Comparison of ENCODE assay signal across 7 mouse cellular contexts in genomic region chr11:69098039-69098761, GRCm38 (mm10). TPM values are rescaled to one million over a fixed set of nuclear protein-coding genes. Genes with fewer than 3 reads are reported as not detected.
A peak's percentile ranks its signal among the peaks of the same experiment; 100 is the strongest.
DNase-seq lines count a peak whose midpoint lies in the region; ATAC-seq and TF ChIP-seq lines count a peak whose summit lies in the region.

No protein-coding gene starts in this region.

- peaks cover 29% of the 10 kb centered on the region for H3K36me3 ChIP-seq in lung, postnatal 0 days (ENCODE audit: insufficient read depth, low read length)
- peaks cover 28% of the 10 kb centered on the region for H3K36me3 ChIP-seq in embryonic facial prominence, embryonic 10.5 days (replicated peaks)
- H3K36me3 ChIP-seq in hindbrain, embryonic 12.5 days, result peaks cover 27% of the 10 kb centered on the region
- H3K36me3 ChIP-seq in midbrain, embryonic 13.5 days, result peaks cover 26% of the 10 kb centered on the region

- H3K4me2 ChIP-seq in lung, postnatal 0 days (replicated peaks; ENCODE audit: low read depth, low read length), result peak overlapping the region; percentile 76
- peak overlapping the region; percentile 93 for H3K4me2 ChIP-seq in hindbrain, embryonic 12.5 days (replicated peaks)
- peak overlapping the region; percentile 93 for H3K4me2 ChIP-seq in midbrain, embryonic 13.5 days (replicated peaks)

- ATAC-seq in lung, postnatal 0 days, result no peak
- no peak for ATAC-seq in hindbrain, embryonic 12.5 days (ENCODE audit: low FRiP score)
- ATAC-seq in midbrain, embryonic 13.5 days, result no peak

- peak overlapping the region; percentile 58 for H3K9ac ChIP-seq in lung, postnatal 0 days (replicated peaks; ENCODE audit: low read depth)
- 0 out of 2 replicates have a peak overlapping the region, but pooled peaks have one; percentile 76 for H3K9ac ChIP-seq in hindbrain, embryonic 12.5 days
- peak overlapping the region; percentile 73; the same call in 1 of the 2 replicates for H3K9ac ChIP-seq in midbrain, embryonic 13.5 days (replicated peaks)

- H3K9me3 ChIP-seq in lung, postnatal 0 days (ENCODE audit: low read length), result no peaks in the 10 kb centered on the region
- H3K9me3 ChIP-seq in embryonic facial prominence, embryonic 10.5 days, result no peaks in the 10 kb centered on the region
- H3K9me3 ChIP-seq in hindbrain, embryonic 12.5 days (replicated peaks), result no peaks in the 10 kb centered on the region
- no peaks in the 10 kb centered on the region for H3K9me3 ChIP-seq in midbrain, embryonic 13.5 days

- no peaks in the 10 kb centered on the region for H3K27me3 ChIP-seq in lung, postnatal 0 days (replicated peaks; ENCODE audit: insufficient read depth, low read length)
- no peaks in the 10 kb centered on the region for H3K27me3 ChIP-seq in embryonic facial prominence, embryonic 10.5 days (replicated peaks; ENCODE audit: low read depth, poor library complexity, severe bottlenecking)
- no peaks in the 10 kb centered on the region for H3K27me3 ChIP-seq in hindbrain, embryonic 12.5 days
- H3K27me3 ChIP-seq in midbrain, embryonic 13.5 days, result no peaks in the 10 kb centered on the region

- TF ChIP-seq EP300 in lung, postnatal 0 days (IDR thresholded peaks at IDR 0.05), result no peak

- 7% methylated on average over 8 of the region's 8 CpGs for WGBS in lung, postnatal 0 days
- 27% methylated on average over 8 of the region's 8 CpGs for WGBS in embryonic facial prominence, embryonic 10.5 days
- WGBS in hindbrain, embryonic 12.5 days, result 21% methylated on average over 8 of the region's 8 CpGs
- 21% methylated on average over 8 of the region's 8 CpGs for WGBS in midbrain, embryonic 13.5 days

- peaks cover 16% of the 10 kb centered on the region for H3K4me1 ChIP-seq in lung, postnatal 0 days (ENCODE audit: insufficient read depth, low read depth, low read length)
- H3K4me1 ChIP-seq in embryonic facial prominence, embryonic 10.5 days, result peaks cover 68% of the 10 kb centered on the region
- peaks cover 58% of the 10 kb centered on the region for H3K4me1 ChIP-seq in hindbrain, embryonic 12.5 days
- peaks cover 66% of the 10 kb centered on the region for H3K4me1 ChIP-seq in midbrain, embryonic 13.5 days (replicated peaks)

- peak overlapping the region; percentile 100 for H3K27ac ChIP-seq in lung, postnatal 0 days (ENCODE audit: low read length)
- H3K27ac ChIP-seq in embryonic facial prominence, embryonic 10.5 days (replicated peaks), result peak overlapping the region; percentile 80
- peak overlapping the region; percentile 82 for H3K27ac ChIP-seq in hindbrain, embryonic 12.5 days
- peak overlapping the region; percentile 81 for H3K27ac ChIP-seq in midbrain, embryonic 13.5 days

- no peak for TF ChIP-seq CTCF in lung, postnatal 0 days (IDR thresholded peaks at IDR 0.05)

- no peak for DNase-seq in lung, postnatal 0 days (ENCODE audit: low spot score)
- no peak for DNase-seq in lung, postnatal 14 days
- DNase-seq in embryonic facial prominence, embryonic 10.5 days (ENCODE audit: low spot score), result no peak
- no peak for DNase-seq in embryo, embryonic 9.5 days (ENCODE audit: extremely low spot score)
- no peak for DNase-seq in adrenal gland, postnatal 10 days

- peak overlapping the region; percentile 97 for H3K4me3 ChIP-seq in lung, postnatal 0 days (ENCODE audit: low read depth, low read length)
- peak overlapping the region; percentile 72 for H3K4me3 ChIP-seq in embryonic facial prominence, embryonic 10.5 days
- peak overlapping the region; percentile 51 for H3K4me3 ChIP-seq in hindbrain, embryonic 12.5 days
- peak overlapping the region; percentile 52 for H3K4me3 ChIP-seq in midbrain, embryonic 13.5 days (replicated peaks)

RNA-seq across cellular contexts. Expression of gene Per1, which starts 3.2 kb away (rescaled TPM):
- polyA plus RNA-seq in lung, postnatal 0 days (2015; fragmentation: Nextera tagmentation; extraction: Ambion mirVana), result 16.6 and 30.0 TPM in 2 replicates
- polyA plus RNA-seq in embryonic facial prominence, embryonic 10.5 days (2016; fragmentation: Nextera tagmentation; extraction: Ambion mirVana), result 6.1 and 7.3 TPM in 2 replicates
- polyA plus RNA-seq in hindbrain, embryonic 12.5 days (2016; fragmentation: Nextera tagmentation; extraction: Ambion mirVana), result 9.8 and 11.6 TPM in 2 replicates
- 8.6 and 10.5 TPM in 2 replicates for polyA plus RNA-seq in midbrain, embryonic 13.5 days (2015; fragmentation: Nextera tagmentation; extraction: Ambion mirVana)
- total RNA-seq in adrenal gland, postnatal 10 days (2021), result 100 to 1,000 TPM in 1 of 2 experiments, 10 to 100 TPM in 1; 63.1 to 157 TPM

RNA-seq across cellular contexts. Expression of gene Vamp2, which starts 9.9 kb away (rescaled TPM):
- 45.0 and 50.6 TPM in 2 replicates for polyA plus RNA-seq in lung, postnatal 0 days (2015; fragmentation: Nextera tagmentation; extraction: Ambion mirVana)
- polyA plus RNA-seq in embryonic facial prominence, embryonic 10.5 days (2016; fragmentation: Nextera tagmentation; extraction: Ambion mirVana), result 60.9 and 70.0 TPM in 2 replicates
- 140 and 159 TPM in 2 replicates for polyA plus RNA-seq in hindbrain, embryonic 12.5 days (2016; fragmentation: Nextera tagmentation; extraction: Ambion mirVana)
- polyA plus RNA-seq in midbrain, embryonic 13.5 days (2015; fragmentation: Nextera tagmentation; extraction: Ambion mirVana), result 175 and 188 TPM in 2 replicates
- 100 to 1,000 TPM; 104 to 143 TPM for total RNA-seq in adrenal gland, postnatal 10 days (2021)

RNA-seq across cellular contexts. Expression of gene Hes7, which starts 22.0 kb away (rescaled TPM):
- 0.38 and 0.49 TPM in 2 replicates for polyA plus RNA-seq in lung, postnatal 0 days (2015; fragmentation: Nextera tagmentation; extraction: Ambion mirVana)
- polyA plus RNA-seq in embryonic facial prominence, embryonic 10.5 days (2016; fragmentation: Nextera tagmentation; extraction: Ambion mirVana), result 0.16 and 0.36 TPM in 2 replicates
- 0.25 and 0.49 TPM in 2 replicates for polyA plus RNA-seq in hindbrain, embryonic 12.5 days (2016; fragmentation: Nextera tagmentation; extraction: Ambion mirVana)
- 0.10 and 0.26 TPM in 2 replicates for polyA plus RNA-seq in midbrain, embryonic 13.5 days (2015; fragmentation: Nextera tagmentation; extraction: Ambion mirVana)
- total RNA-seq in adrenal gland, postnatal 10 days (2021), result under 1 TPM; 0.18 to 0.36 TPM

RNA-seq across cellular contexts. Expression of gene 9130213A22Rik, which starts 24.2 kb away (rescaled TPM):
- polyA plus RNA-seq in lung, postnatal 0 days (2015; fragmentation: Nextera tagmentation; extraction: Ambion mirVana), result 0.42 and 0.50 TPM in 2 replicates
- 0.12 TPM in 1 of 2 replicates, not detected in the other for polyA plus RNA-seq in embryonic facial prominence, embryonic 10.5 days (2016; fragmentation: Nextera tagmentation; extraction: Ambion mirVana)
- polyA plus RNA-seq in hindbrain, embryonic 12.5 days (2016; fragmentation: Nextera tagmentation; extraction: Ambion mirVana), result 0.26 and 0.29 TPM in 2 replicates
- 0.28 TPM in 1 of 2 replicates, not detected in the other for polyA plus RNA-seq in midbrain, embryonic 13.5 days (2015; fragmentation: Nextera tagmentation; extraction: Ambion mirVana)
- under 1 TPM; 0.48 to 0.66 TPM for total RNA-seq in adrenal gland, postnatal 10 days (2021)

RNA-seq across cellular contexts. Expression of gene Aloxe3, which starts 27.5 kb away (rescaled TPM):
- 0.13 and 0.44 TPM in 2 replicates for polyA plus RNA-seq in lung, postnatal 0 days (2015; fragmentation: Nextera tagmentation; extraction: Ambion mirVana)
- 0.04 and 0.19 TPM in 2 replicates for polyA plus RNA-seq in embryonic facial prominence, embryonic 10.5 days (2016; fragmentation: Nextera tagmentation; extraction: Ambion mirVana)
- 0.41 and 0.65 TPM in 2 replicates for polyA plus RNA-seq in hindbrain, embryonic 12.5 days (2016; fragmentation: Nextera tagmentation; extraction: Ambion mirVana)
- 0.39 and 0.43 TPM in 2 replicates for polyA plus RNA-seq in midbrain, embryonic 13.5 days (2015; fragmentation: Nextera tagmentation; extraction: Ambion mirVana)
- total RNA-seq in adrenal gland, postnatal 10 days (2021), result under 1 TPM; 0.60 to 0.76 TPM
